ENCODE assay signal across 8 mouse cellular contexts in the genomic region with DNA sequence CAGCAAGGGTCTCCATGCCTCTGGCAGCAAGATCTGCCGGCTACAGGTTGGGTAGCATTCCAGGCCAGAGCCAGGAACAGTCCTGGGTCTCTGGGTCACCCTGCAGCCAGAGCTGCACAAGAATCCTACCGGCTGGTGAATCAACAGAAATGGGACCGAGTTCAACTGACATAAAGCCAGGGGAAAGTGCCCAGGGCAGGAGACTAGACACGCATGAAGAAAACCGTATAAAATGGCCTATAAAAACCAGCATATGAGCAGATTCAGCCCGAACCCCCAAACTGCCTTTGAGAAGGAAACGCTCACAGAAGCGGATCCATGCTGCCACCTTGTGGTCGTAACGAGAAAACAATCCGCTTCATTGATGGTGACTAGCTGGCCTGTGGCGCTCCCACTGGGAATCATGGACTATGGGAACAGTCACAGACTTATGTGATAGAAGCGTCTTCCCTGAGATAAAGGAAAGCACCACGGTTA. TPM values are rescaled to one million over a fixed set of nuclear protein-coding genes. Genes with fewer than 3 reads are reported as not detected.
DNase-seq lines count a peak whose midpoint lies in the region; ATAC-seq and TF ChIP-seq lines count a peak whose summit lies in the region.

No protein-coding gene starts in this region.

- H3K4me2 ChIP-seq in heart, embryonic 12.5 days: peak overlapping the region; percentile 62
- H3K4me2 ChIP-seq in kidney, embryonic 15.5 days: peak overlapping the region; percentile 54
- H3K4me2 ChIP-seq in limb, embryonic 15.5 days: peak overlapping the region; percentile 35; the same call in 1 of the 2 replicates
- H3K4me2 ChIP-seq in midbrain, postnatal 0 days (ENCODE audit: low read depth, low read length, poor library complexity, severe bottlenecking): 0 out of 2 replicates have a peak overlapping the region, but pooled peaks have one; percentile 18

- ATAC-seq in erythroblast, adult 5-6 weeks (replicated peaks; ENCODE audit: low FRiP score, poor library complexity, severe bottlenecking): peak; percentile 79
- ATAC-seq in heart, embryonic 12.5 days (ENCODE audit: insufficient number of reproducible peaks, low FRiP score): no peak
- peak; percentile 49; the same call in 1 of the 2 replicates for ATAC-seq in kidney, embryonic 15.5 days (replicated peaks; ENCODE audit: low FRiP score)
- ATAC-seq in limb, embryonic 15.5 days (ENCODE audit: insufficient number of reproducible peaks, low FRiP score, low TSS enrichment, low read depth): no peak; the same call in 1 of the 2 replicates
- ATAC-seq in midbrain, postnatal 0 days (ENCODE audit: low FRiP score): peak; percentile 58

- peak; percentile 98 for TF ChIP-seq CTCF in brain, embryonic 14.5 days (IDR thresholded peaks at IDR 0.05; ENCODE audit: borderline replicate concordance, extremely low read depth, insufficient read depth, insufficient read length)
- TF ChIP-seq CTCF in midbrain, postnatal 0 days (IDR thresholded peaks at IDR 0.05): peak; percentile 95

- H3K27ac ChIP-seq in heart, embryonic 12.5 days (ENCODE audit: poor library complexity, severe bottlenecking): no peak overlapping the region
- H3K27ac ChIP-seq in kidney, embryonic 15.5 days: 0 out of 2 replicates have a peak overlapping the region, but pooled peaks have one; percentile 32
- no peak overlapping the region for H3K27ac ChIP-seq in limb, embryonic 15.5 days
- no peak overlapping the region for H3K27ac ChIP-seq in midbrain, postnatal 0 days (ENCODE audit: low read depth, low read length)

- H3K9me3 ChIP-seq in heart, embryonic 12.5 days (replicated peaks): no peaks in the 10 kb centered on the region; the same call in 1 of the 2 replicates
- no peaks in the 10 kb centered on the region for H3K9me3 ChIP-seq in kidney, embryonic 15.5 days (replicated peaks)
- H3K9me3 ChIP-seq in limb, embryonic 15.5 days: no peaks in the 10 kb centered on the region
- H3K9me3 ChIP-seq in midbrain, postnatal 0 days (ENCODE audit: low read length): no peaks in the 10 kb centered on the region

- no peaks in the 10 kb centered on the region; the same call in 1 of the 2 replicates for H3K4me1 ChIP-seq in heart, embryonic 12.5 days (replicated peaks)
- H3K4me1 ChIP-seq in kidney, embryonic 15.5 days: peaks cover 12% of the 10 kb centered on the region
- peaks cover 5% of the 10 kb centered on the region for H3K4me1 ChIP-seq in limb, embryonic 15.5 days
- H3K4me1 ChIP-seq in midbrain, postnatal 0 days (ENCODE audit: insufficient read depth, low read length): no peaks in the 10 kb centered on the region

- H3K36me3 ChIP-seq in heart, embryonic 12.5 days: no peaks in the 10 kb centered on the region
- no peaks in the 10 kb centered on the region for H3K36me3 ChIP-seq in kidney, embryonic 15.5 days
- H3K36me3 ChIP-seq in limb, embryonic 15.5 days: no peaks in the 10 kb centered on the region
- no peaks in the 10 kb centered on the region for H3K36me3 ChIP-seq in midbrain, postnatal 0 days (ENCODE audit: insufficient read depth, low read length)

- peak; percentile 54 for DNase-seq in CD4-positive helper T cell, adult 2 months (ENCODE audit: low read depth, low spot score)
- peak; percentile 93 for DNase-seq in brain, embryonic 14.5 days (ENCODE audit: low read depth)
- peak; percentile 95 for DNase-seq in midbrain, postnatal 0 days (ENCODE audit: low spot score)
- peak; percentile 48 to 71 for DNase-seq in spleen, postnatal 10 days (ENCODE audit: low spot score in 2 of 2)

- H3K9ac ChIP-seq in heart, embryonic 12.5 days: peak overlapping the region; percentile 53
- H3K9ac ChIP-seq in kidney, embryonic 15.5 days: peak overlapping the region; percentile 36; the same call in 1 of the 2 replicates
- H3K9ac ChIP-seq in limb, embryonic 15.5 days: 0 out of 2 replicates have a peak overlapping the region, but pooled peaks have one; percentile 3
- peak overlapping the region; percentile 42; the same call in 1 of the 2 replicates for H3K9ac ChIP-seq in midbrain, postnatal 0 days (replicated peaks; ENCODE audit: low read length, poor library complexity, severe bottlenecking)

- peak overlapping the region; percentile 24; the same call in 1 of the 2 replicates for H3K4me3 ChIP-seq in heart, embryonic 12.5 days
- peak overlapping the region; percentile 16; the same call in 1 of the 2 replicates for H3K4me3 ChIP-seq in kidney, embryonic 15.5 days (replicated peaks)
- no peak overlapping the region for H3K4me3 ChIP-seq in limb, embryonic 15.5 days
- no peak overlapping the region for H3K4me3 ChIP-seq in midbrain, postnatal 0 days (ENCODE audit: low read depth, low read length)

- WGBS in heart, embryonic 12.5 days: 4% methylated on average over 14 of the region's 14 CpGs
- 3% methylated on average over 14 of the region's 14 CpGs for WGBS in kidney, embryonic 15.5 days
- WGBS in limb, embryonic 15.5 days: 4% methylated on average over 14 of the region's 14 CpGs
- WGBS in midbrain, postnatal 0 days: 4% methylated on average over 14 of the region's 14 CpGs

- peaks cover 13% of the 10 kb centered on the region; the same call in 1 of the 2 replicates for H3K27me3 ChIP-seq in heart, embryonic 12.5 days (replicated peaks)
- no peaks in the 10 kb centered on the region for H3K27me3 ChIP-seq in kidney, embryonic 15.5 days
- H3K27me3 ChIP-seq in limb, embryonic 15.5 days: no peaks in the 10 kb centered on the region
- no peaks in the 10 kb centered on the region for H3K27me3 ChIP-seq in midbrain, postnatal 0 days (ENCODE audit: insufficient read depth, low read length)

- no peak for TF ChIP-seq POLR2A in brain, embryonic 14.5 days (IDR thresholded peaks at IDR 0.05; ENCODE audit: borderline replicate concordance, extremely low read depth, insufficient read depth, insufficient read length, poor library complexity, severe bottlenecking)

RNA-seq across cellular contexts. Expression of a gene that starts 15.4 kb away (rescaled TPM):
- 0.86 and 1.5 TPM in 2 replicates for polyA plus RNA-seq in brain, embryonic 14.5 days (2012; rRNA removed)
- total RNA-seq in erythroblast, adult 5-6 weeks (2015; ENCODE audit: low replicate concordance): 1.9 TPM in 1 of 2 replicates, not detected in the other
- 0.09 and 0.98 TPM in 2 replicates for total RNA-seq in erythroblast, adult 5-6 weeks (2017; ENCODE audit: low replicate concordance)
- polyA plus RNA-seq in heart, embryonic 12.5 days (2016; fragmentation: Nextera tagmentation; extraction: Ambion mirVana): 0.32 and 0.52 TPM in 2 replicates
- polyA plus RNA-seq in kidney, embryonic 15.5 days (2015; fragmentation: Nextera tagmentation; extraction: Ambion mirVana): 0.62 and 0.86 TPM in 2 replicates
- polyA plus RNA-seq in limb, embryonic 15.5 days (2015; fragmentation: Nextera tagmentation; extraction: Ambion mirVana): 0.49 and 0.91 TPM in 2 replicates
- 2.1 and 3.2 TPM in 2 replicates for total RNA-seq in midbrain, postnatal 0 days (2014; rRNA removed)
- polyA plus RNA-seq in midbrain, postnatal 0 days (2015; fragmentation: Nextera tagmentation; extraction: Ambion mirVana): 2.5 and 3.9 TPM in 2 replicates

RNA-seq across cellular contexts. Expression of a gene that starts 30.0 kb away (rescaled TPM):
- polyA plus RNA-seq in brain, embryonic 14.5 days (2012; rRNA removed): 67.6 and 92.3 TPM in 2 replicates
- 3.1 and 14.0 TPM in 2 replicates for total RNA-seq in erythroblast, adult 5-6 weeks (2015; ENCODE audit: low replicate concordance)
- 1.3 and 7.2 TPM in 2 replicates for total RNA-seq in erythroblast, adult 5-6 weeks (2017; ENCODE audit: low replicate concordance)
- polyA plus RNA-seq in heart, embryonic 12.5 days (2016; fragmentation: Nextera tagmentation; extraction: Ambion mirVana): 90.3 and 91.4 TPM in 2 replicates
- polyA plus RNA-seq in kidney, embryonic 15.5 days (2015; fragmentation: Nextera tagmentation; extraction: Ambion mirVana): 89.6 and 93.8 TPM in 2 replicates
- polyA plus RNA-seq in limb, embryonic 15.5 days (2015; fragmentation: Nextera tagmentation; extraction: Ambion mirVana): 84.4 and 86.4 TPM in 2 replicates
- 95.0 and 98.0 TPM in 2 replicates for total RNA-seq in midbrain, postnatal 0 days (2014; rRNA removed)
- polyA plus RNA-seq in midbrain, postnatal 0 days (2015; fragmentation: Nextera tagmentation; extraction: Ambion mirVana): 139 and 143 TPM in 2 replicates

RNA-seq across cellular contexts. Expression of a gene that starts 30.0 kb away (rescaled TPM):
- 77.3 and 93.8 TPM in 2 replicates for polyA plus RNA-seq in brain, embryonic 14.5 days (2012; rRNA removed)
- 3.1 and 11.7 TPM in 2 replicates for total RNA-seq in erythroblast, adult 5-6 weeks (2015; ENCODE audit: low replicate concordance)
- total RNA-seq in erythroblast, adult 5-6 weeks (2017; ENCODE audit: low replicate concordance): 4.9 and 8.9 TPM in 2 replicates
- polyA plus RNA-seq in heart, embryonic 12.5 days (2016; fragmentation: Nextera tagmentation; extraction: Ambion mirVana): 79.4 and 85.0 TPM in 2 replicates
- 110 and 121 TPM in 2 replicates for polyA plus RNA-seq in kidney, embryonic 15.5 days (2015; fragmentation: Nextera tagmentation; extraction: Ambion mirVana)
- polyA plus RNA-seq in limb, embryonic 15.5 days (2015; fragmentation: Nextera tagmentation; extraction: Ambion mirVana): 108 and 112 TPM in 2 replicates
- total RNA-seq in midbrain, postnatal 0 days (2014; rRNA removed): 25.9 and 31.5 TPM in 2 replicates
- 65.7 and 73.2 TPM in 2 replicates for polyA plus RNA-seq in midbrain, postnatal 0 days (2015; fragmentation: Nextera tagmentation; extraction: Ambion mirVana)

RNA-seq across cellular contexts. Expression of a gene that starts 39.7 kb away (rescaled TPM):
- 0.15 and 0.16 TPM in 2 replicates for polyA plus RNA-seq in brain, embryonic 14.5 days (2012; rRNA removed)
- total RNA-seq in erythroblast, adult 5-6 weeks (2015; ENCODE audit: low replicate concordance): not detected in 2 replicates
- not detected in 2 replicates for total RNA-seq in erythroblast, adult 5-6 weeks (2017; ENCODE audit: low replicate concordance)
- 0.09 and 0.15 TPM in 2 replicates for polyA plus RNA-seq in heart, embryonic 12.5 days (2016; fragmentation: Nextera tagmentation; extraction: Ambion mirVana)
- 0.39 and 0.40 TPM in 2 replicates for polyA plus RNA-seq in kidney, embryonic 15.5 days (2015; fragmentation: Nextera tagmentation; extraction: Ambion mirVana)
- 5.2 and 5.5 TPM in 2 replicates for polyA plus RNA-seq in limb, embryonic 15.5 days (2015; fragmentation: Nextera tagmentation; extraction: Ambion mirVana)
- total RNA-seq in midbrain, postnatal 0 days (2014; rRNA removed): 0.19 and 0.22 TPM in 2 replicates
- polyA plus RNA-seq in midbrain, postnatal 0 days (2015; fragmentation: Nextera tagmentation; extraction: Ambion mirVana): 0.25 and 0.27 TPM in 2 replicates

Comparison
In these comparisons a context has a peak if more than half of its experiments do, and no peak if none do; other contexts are left out.
1. ATAC-seq: peak in erythroblast, adult 5-6 weeks (single experiment), kidney, embryonic 15.5 days (single experiment) and midbrain, postnatal 0 days (single experiment); none in heart, embryonic 12.5 days (single experiment) and limb, embryonic 15.5 days (single experiment).
2. H3K4me3 ChIP-seq: peak in heart, embryonic 12.5 days (single experiment) and kidney, embryonic 15.5 days (single experiment); none in limb, embryonic 15.5 days (single experiment) and midbrain, postnatal 0 days (single experiment).
3. H3K9ac ChIP-seq: peak in every context shown above with its lines; median percentile 53 in heart, embryonic 12.5 days; 42 in midbrain, postnatal 0 days; 36 in kidney, embryonic 15.5 days; 3 in limb, embryonic 15.5 days.
4. Peak in every context shown above with its lines, with median percentiles within 50 percentile points of each other: DNase-seq and H3K4me2 ChIP-seq.